Mouse (Mus musculus) hindbrain, embryonic 13.5 days (tissue): ENCODE measurements around the gene Jarid2. TPM values are rescaled to one million over a fixed set of nuclear protein-coding genes. Genes with fewer than 3 reads are reported as not detected.

Source experiments
- ATAC-seq: fragments of 200-750 bp; cut with Nextera tagmentation; 2 replicates; pipeline ENCODE4 v1.8.0; 2017; ENCODE audit warnings: moderate TSS enrichment; ENCODE audit not compliant: low FRiP score
- H3K27ac ChIP-seq: fragments of 300-500 bp; sonication (generic); 2 replicates; pipeline ENCODE4 v1.5.1; 2015; ENCODE audit warnings: inconsistent platforms, mild to moderate bottlenecking, moderate library complexity
- H3K27me3 ChIP-seq: fragments of 300-500 bp; sonication (generic); 2 replicates; pipeline ENCODE4 v1.6.1; 2015; ENCODE audit warnings: mild to moderate bottlenecking, inconsistent platforms
- H3K36me3 ChIP-seq: fragments of 300-500 bp; sonication (generic); 2 replicates; pipeline ENCODE4 v1.6.1; 2015; ENCODE audit warnings: mild to moderate bottlenecking, inconsistent platforms
- H3K4me1 ChIP-seq: fragments of 300-500 bp; sonication (generic); replicated peaks from 2 replicates; pipeline ENCODE4 v1.6.1; 2015; ENCODE audit warnings: inconsistent platforms
- H3K4me2 ChIP-seq: fragments of 300-500 bp; sonication (generic); 2 replicates; pipeline ENCODE4 v1.6.1; 2015; ENCODE audit warnings: inconsistent platforms, mild to moderate bottlenecking, moderate library complexity
- H3K4me3 ChIP-seq: fragments of 300-500 bp; sonication (generic); 2 replicates; pipeline ENCODE4 v1.5.1; 2015; ENCODE audit warnings: mild to moderate bottlenecking, inconsistent platforms
- H3K9ac ChIP-seq: fragments of 300-500 bp; sonication (generic); 2 replicates; pipeline ENCODE4 v1.6.1; 2015; ENCODE audit warnings: mild to moderate bottlenecking, inconsistent platforms
- H3K9me3 ChIP-seq: fragments of 300-500 bp; sonication (generic); 2 replicates; pipeline ENCODE4 v1.6.1; 2016; ENCODE audit warnings: inconsistent platforms
- WGBS: fragments of 180-500 bp; shearing (Covaris S2); methylation state at CpG from one replicate; pipeline ENCODE4 v1.1.7; 2015; 5-methylcytosine and 5-hydroxymethylcytosine counted together
- polyA plus RNA-seq: library from polyadenylated mRNA; unstranded; fragments of >200 nt; fragmentation: Nextera tagmentation; extraction: Ambion mirVana; gene quantifications from 2 replicates; pipeline ENCODE4 v1.2.1, GENCODE M21; 2015

Jarid2 gene
- polyA plus RNA-seq, 1 experiment from 2014 or later: 60.9 TPM

DNA sequence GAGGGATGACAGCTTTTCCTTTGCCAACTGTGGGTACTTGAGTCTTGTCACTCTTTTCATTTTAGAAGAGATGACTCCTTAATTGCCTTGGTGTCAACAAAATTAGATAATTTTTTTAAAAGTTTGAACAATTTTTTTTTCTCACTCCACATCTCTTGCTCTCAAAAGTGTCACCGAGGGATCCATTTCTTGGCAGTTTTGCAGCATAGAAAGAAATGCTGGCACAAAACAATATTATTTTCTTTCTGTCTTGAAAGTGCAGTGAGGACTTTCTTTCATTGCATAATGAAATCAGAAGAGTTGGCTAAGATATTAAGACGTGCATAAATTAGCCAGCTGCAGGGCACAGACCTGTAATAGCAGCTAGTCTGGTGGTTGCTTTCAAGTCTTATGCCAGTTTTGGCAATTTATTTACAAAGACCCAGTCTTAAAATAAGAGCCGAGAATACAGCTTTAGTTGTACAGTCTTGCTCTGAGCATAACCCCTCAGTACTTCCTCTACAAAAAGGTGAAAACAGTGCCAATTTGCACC is 63.2 kb downstream of the Jarid2 start:
- Histone ChIP-seq H3K9ac (no peak overlapping the region), H3K36me3 (no peaks in the 10 kb centered on the region), H3K4me2 (no peak overlapping the region), H3K4me3 (no peak overlapping the region), H3K27me3 (no peaks in the 10 kb centered on the region), H3K4me1 (peaks cover 28% of the 10 kb centered on the region), H3K9me3 (no peaks in the 10 kb centered on the region), H3K27ac (no peak overlapping the region)
- no peak for ATAC-seq
- 81% methylated on average over 3 of the region's 3 CpGs for WGBS

DNA sequence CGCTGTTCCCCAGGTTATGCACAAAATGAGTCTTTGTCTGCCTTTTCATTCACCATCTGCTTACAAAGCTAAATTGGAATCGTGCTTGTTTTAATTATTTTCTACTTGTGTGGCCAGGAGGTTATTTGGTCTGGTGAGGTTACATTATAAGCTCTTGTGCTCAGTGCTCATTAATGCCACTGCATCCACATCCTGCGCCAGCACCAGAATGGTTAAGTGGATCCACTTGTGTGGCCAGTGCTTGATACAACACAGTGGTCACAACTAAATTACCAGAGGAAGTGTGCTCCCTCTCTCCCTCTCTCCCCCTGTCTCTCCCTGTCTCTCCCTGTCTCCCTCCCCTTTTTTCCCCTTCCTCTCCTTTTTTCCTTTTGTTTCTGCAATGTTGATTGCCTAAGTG is 66.6 kb downstream of the Jarid2 start:
- H3K9ac ChIP-seq: no peak overlapping the region
- 21% methylated on average over 3 of the region's 3 CpGs for WGBS
- ATAC-seq: no peak

DNA sequence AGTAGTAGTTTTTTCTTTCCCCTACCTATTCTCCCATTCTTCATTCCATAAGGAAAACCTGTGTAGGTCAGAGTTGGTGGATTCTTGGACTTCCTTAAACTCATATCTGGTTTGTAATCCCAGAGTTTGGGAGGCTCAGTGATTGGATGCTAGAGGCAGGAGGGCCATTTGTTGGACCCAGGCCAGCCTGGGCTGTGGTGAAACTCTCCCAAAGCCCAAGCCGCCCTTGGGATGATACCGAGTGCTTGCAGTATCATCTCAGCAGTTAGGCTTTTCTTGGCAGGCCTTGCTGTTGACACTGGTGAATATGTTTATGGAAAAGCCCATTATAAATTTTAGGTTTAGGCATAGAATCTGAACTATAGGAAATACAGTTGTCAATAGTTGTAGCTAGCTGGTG is 67.5 kb downstream of the Jarid2 start:
- no peaks in the 10 kb centered on the region for H3K27me3 ChIP-seq
- no peaks in the 10 kb centered on the region for H3K9me3 ChIP-seq
- H3K9ac ChIP-seq: no peak overlapping the region
- WGBS: 63% methylated on average over 2 of the region's 2 CpGs
- no peaks in the 10 kb centered on the region for H3K36me3 ChIP-seq
- H3K4me2 ChIP-seq: no peak overlapping the region
- H3K4me3 ChIP-seq: no peak overlapping the region
- H3K4me1 ChIP-seq: peaks cover 24% of the 10 kb centered on the region
- no peak for ATAC-seq
- H3K27ac ChIP-seq: no peak overlapping the region

More for the DNA sequence above, 66.6 kb downstream of the Jarid2 start:
- Histone ChIP-seq H3K9me3 (no peaks in the 10 kb centered on the region), H3K4me3 (no peak overlapping the region), H3K4me2 (0 out of 2 replicates have a peak overlapping the region, but pooled peaks have one; percentile 0), H3K4me1 (peaks cover 25% of the 10 kb centered on the region), H3K27ac (no peak overlapping the region), H3K27me3 (no peaks in the 10 kb centered on the region), H3K36me3 (no peaks in the 10 kb centered on the region)

DNA sequence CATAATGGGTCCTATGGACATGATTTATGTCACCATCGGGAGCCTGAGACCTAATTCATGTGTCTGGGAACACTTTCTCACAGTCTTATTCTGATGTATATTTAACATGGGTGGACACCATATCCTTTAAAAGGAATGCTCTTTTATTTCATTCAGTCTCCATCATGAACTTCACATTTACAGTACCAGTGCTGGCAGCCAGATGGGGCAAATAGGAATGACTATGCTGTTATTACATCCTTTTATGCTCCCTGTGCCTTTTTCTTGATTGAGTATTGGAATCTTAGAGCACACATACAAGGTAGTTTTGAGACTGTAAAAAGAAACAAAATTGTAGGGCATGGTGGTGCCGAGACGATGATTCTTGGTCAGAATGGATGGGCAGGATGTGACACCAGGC is 69.0 kb downstream of the Jarid2 start:
- Histone ChIP-seq H3K36me3 (no peaks in the 10 kb centered on the region), H3K9me3 (no peaks in the 10 kb centered on the region), H3K4me2 (no peak overlapping the region), H3K27me3 (no peaks in the 10 kb centered on the region), H3K27ac (no peak overlapping the region), H3K4me1 (peaks cover 24% of the 10 kb centered on the region), H3K9ac (no peak overlapping the region), H3K4me3 (no peak overlapping the region)
- whole genome bisulfite sequencing: 74% methylated on average over 3 of the region's 3 CpGs
- no peak for ATAC-seq

DNA sequence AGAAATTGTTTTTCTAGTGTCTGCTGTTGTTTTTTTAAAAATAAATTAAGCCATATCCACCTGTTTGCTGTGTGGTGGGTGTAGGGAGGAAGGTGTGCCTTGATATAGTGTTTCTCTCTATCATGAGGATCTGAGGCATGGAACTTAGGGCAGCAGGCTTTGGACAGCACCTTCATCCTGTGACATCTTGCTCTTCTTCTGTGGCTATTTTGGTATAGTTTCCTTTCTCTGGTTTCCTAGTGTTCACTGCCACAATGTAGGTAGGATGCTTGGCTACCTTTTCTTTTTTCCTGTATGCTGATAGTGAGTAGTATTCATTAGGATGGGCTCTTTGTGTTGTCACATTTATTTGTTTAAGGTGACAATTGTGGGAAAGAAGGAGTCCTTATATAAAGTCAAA is 69.9 kb downstream of the Jarid2 start:
- Histone ChIP-seq H3K4me1 (peaks cover 24% of the 10 kb centered on the region), H3K4me2 (no peak overlapping the region), H3K4me3 (no peak overlapping the region), H3K27me3 (no peaks in the 10 kb centered on the region), H3K27ac (no peak overlapping the region), H3K9ac (no peak overlapping the region), H3K9me3 (no peaks in the 10 kb centered on the region), H3K36me3 (no peaks in the 10 kb centered on the region)
- ATAC-seq: no peak

DNA sequence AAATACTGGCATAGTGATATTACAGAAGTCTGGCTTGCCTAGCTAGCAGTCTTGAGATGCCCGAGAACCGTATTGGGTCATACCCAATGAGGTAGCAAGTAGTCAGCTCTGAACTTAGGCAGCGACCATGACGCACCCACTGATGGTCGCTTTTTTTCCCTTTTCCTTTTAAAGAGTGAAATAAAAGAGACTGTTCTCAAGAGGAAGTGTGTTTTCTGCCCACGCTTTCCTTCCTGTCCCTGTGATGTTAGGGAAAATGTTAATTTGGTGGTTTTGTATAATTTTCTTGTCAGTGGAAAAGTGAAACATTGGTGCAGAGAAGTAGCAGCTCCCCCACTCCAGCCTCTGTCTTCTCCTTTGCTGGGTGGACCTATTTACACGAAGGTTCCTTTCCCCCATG is 70.8 kb downstream of the Jarid2 start:
- H3K4me3 ChIP-seq: no peak overlapping the region
- H3K27ac ChIP-seq: no peak overlapping the region
- H3K36me3 ChIP-seq: no peaks in the 10 kb centered on the region
- H3K27me3 ChIP-seq: no peaks in the 10 kb centered on the region
- 85% methylated on average over 7 of the region's 7 CpGs for WGBS
- no peak for ATAC-seq
- no peaks in the 10 kb centered on the region for H3K9me3 ChIP-seq
- H3K4me1 ChIP-seq: peaks cover 20% of the 10 kb centered on the region
- no peak overlapping the region for H3K4me2 ChIP-seq
- H3K9ac ChIP-seq: no peak overlapping the region

DNA sequence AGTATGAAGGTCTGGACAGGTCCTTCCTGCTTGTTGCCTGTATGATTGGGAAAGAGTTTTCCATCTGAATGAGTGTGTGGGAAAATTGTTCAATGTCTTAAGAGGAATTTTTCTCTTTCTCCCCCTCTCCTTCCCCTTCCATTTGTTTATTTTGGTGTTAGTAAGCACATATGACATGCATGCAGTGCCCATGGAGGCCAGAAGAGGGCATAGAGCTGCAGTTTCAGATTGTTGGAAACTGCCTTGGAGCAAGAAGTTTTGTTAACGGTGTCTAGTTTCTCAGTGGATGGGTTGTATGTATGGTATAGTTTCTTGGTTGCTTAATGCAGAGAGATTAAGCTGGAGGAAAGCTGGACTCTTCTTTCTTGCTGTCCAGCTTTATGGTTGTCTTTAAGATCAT is 75.6 kb downstream of the Jarid2 start:
- Histone ChIP-seq H3K4me1 (0 out of 2 replicates have a peak, but pooled peaks cover 6% of the 10 kb centered on the region), H3K4me2 (no peak overlapping the region), H3K9me3 (no peaks in the 10 kb centered on the region), H3K27me3 (no peaks in the 10 kb centered on the region), H3K9ac (no peak overlapping the region), H3K36me3 (no peaks in the 10 kb centered on the region), H3K27ac (no peak overlapping the region), H3K4me3 (no peak overlapping the region)
- no peak for ATAC-seq
- 39% methylated on average over 1 of the region's 1 CpGs for WGBS

DNA sequence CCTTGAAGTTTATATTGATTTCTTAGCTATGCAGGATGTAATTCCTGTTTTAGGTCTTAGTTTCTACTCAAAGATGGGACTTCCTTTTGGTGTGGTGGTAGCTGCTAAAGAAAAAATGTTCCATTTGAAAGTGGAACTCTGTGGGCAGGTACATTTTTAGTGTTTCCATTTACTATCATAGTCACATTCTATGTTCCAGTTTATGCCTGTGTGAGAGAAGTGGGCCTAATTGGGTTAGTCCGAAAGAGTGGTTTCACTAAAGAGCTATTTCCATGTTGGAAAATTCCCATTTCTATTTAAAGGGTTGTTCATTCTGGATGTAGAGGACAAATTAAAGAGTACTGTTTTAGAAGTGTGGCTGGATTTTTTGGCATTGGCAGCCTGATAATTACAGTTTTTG is 79.0 kb downstream of the Jarid2 start:
- no peak overlapping the region for H3K27ac ChIP-seq
- H3K36me3 ChIP-seq: no peaks in the 10 kb centered on the region
- 100% methylated on average over 1 of the region's 1 CpGs for WGBS
- H3K9me3 ChIP-seq: no peaks in the 10 kb centered on the region
- H3K4me1 ChIP-seq: peaks cover 3% of the 10 kb centered on the region; the same call in 1 of the 2 replicates
- no peak overlapping the region for H3K9ac ChIP-seq
- ATAC-seq: no peak
- no peaks in the 10 kb centered on the region for H3K27me3 ChIP-seq
- H3K4me3 ChIP-seq: no peak overlapping the region
- H3K4me2 ChIP-seq: no peak overlapping the region

DNA sequence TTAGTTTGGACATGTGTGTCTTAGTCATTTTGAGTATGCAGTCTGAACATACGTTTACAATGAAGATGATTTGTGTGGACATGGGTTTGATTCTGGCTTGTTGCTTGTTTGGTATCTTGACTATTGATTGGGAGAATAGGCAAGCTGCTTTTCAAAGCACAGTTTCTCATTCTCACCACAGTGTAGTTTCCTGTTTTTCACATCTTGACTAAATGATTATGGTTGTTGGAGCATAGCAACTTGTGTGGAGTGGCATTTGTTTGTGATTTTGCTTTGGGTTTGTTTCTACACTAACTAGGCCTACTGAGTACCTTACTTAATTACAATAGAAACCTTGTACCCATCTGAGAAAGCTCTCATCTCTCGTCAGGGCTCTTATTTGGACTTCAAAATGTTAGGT is 81.7 kb downstream of the Jarid2 start:
- no peak overlapping the region for H3K4me2 ChIP-seq
- no peaks in the 10 kb centered on the region for H3K36me3 ChIP-seq
- peaks cover 19% of the 10 kb centered on the region for H3K4me1 ChIP-seq
- H3K27ac ChIP-seq: no peak overlapping the region
- WGBS: 84% methylated on average over 2 of the region's 2 CpGs
- no peak overlapping the region for H3K9ac ChIP-seq
- no peaks in the 10 kb centered on the region for H3K9me3 ChIP-seq
- no peaks in the 10 kb centered on the region for H3K27me3 ChIP-seq
- no peak overlapping the region for H3K4me3 ChIP-seq
- ATAC-seq: no peak

DNA sequence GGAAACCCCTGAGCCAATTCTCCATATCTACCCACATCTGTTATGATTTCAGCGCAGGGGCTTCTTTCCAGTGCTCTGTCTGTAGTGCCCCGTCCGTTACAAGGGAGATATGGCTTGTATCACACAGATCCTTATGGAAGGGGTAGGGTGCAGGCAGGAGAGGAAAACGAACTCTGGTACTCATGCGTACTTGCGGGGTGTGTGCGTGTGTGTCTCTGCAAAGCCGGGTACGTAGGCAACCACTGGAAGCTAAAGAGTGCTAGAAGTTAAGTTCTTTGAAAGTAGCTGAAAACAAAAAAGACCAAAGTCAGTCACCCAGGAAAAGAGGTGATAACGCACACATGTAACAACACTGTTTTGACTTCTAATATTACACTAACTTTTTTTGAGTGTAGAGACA is 82.3 kb downstream of the Jarid2 start:
- Histone ChIP-seq H3K4me1 (peaks cover 21% of the 10 kb centered on the region), H3K4me3 (no peak overlapping the region), H3K9me3 (no peaks in the 10 kb centered on the region), H3K9ac (no peak overlapping the region), H3K4me2 (no peak overlapping the region), H3K36me3 (no peaks in the 10 kb centered on the region), H3K27me3 (no peaks in the 10 kb centered on the region), H3K27ac (no peak overlapping the region)
- ATAC-seq: no peak
- 88% methylated on average over 10 of the region's 10 CpGs for WGBS

DNA sequence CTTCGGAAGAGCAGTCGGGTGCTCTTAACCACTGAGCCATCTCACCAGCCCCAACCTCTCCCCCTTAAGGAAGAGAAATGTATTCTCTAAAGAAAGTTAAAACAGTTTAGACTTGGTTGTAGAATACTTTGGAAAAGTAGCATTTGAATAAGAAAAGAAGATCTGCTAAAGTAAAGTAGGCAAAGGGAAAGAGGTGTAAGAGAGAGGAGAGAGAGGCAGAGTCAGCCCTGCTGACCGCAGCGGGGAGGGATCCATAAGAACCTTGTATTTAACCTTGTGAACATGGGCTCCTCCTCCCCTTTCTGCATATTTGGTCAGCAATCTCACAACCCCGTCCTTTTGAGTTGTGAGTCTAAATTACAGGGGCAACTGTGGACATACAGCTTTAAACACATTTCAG is 83.1 kb downstream of the Jarid2 start:
- Histone ChIP-seq H3K4me1 (peaks cover 21% of the 10 kb centered on the region), H3K9ac (no peak overlapping the region), H3K27ac (no peak overlapping the region), H3K36me3 (no peaks in the 10 kb centered on the region), H3K27me3 (no peaks in the 10 kb centered on the region), H3K9me3 (no peaks in the 10 kb centered on the region), H3K4me2 (no peak overlapping the region), H3K4me3 (no peak overlapping the region)
- ATAC-seq: no peak
- 82% methylated on average over 5 of the region's 5 CpGs for WGBS

DNA sequence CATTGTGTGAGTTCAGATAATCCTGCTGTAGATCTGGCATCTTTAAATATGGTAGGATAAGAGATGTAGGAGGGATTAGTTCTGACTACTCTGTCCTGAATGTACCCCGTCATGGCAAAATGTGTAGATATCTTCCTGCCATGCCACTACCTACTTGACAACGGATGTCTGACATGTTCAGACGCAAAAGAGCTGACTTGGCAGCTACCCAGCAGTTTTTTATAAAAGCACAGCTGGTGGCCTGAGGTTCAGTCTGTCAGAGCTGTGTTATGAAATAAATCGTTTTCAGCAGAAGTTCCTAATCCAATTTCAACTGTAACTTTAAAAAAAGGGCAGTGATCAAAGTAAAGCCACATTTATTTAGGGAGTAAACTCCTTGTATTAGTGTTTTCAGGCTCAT is 90.1 kb downstream of the Jarid2 start:
- no peak for ATAC-seq
- Histone ChIP-seq H3K27ac (no peak overlapping the region), H3K4me2 (no peak overlapping the region), H3K9me3 (no peaks in the 10 kb centered on the region), H3K4me3 (no peak overlapping the region), H3K9ac (no peak overlapping the region), H3K4me1 (peaks cover 24% of the 10 kb centered on the region), H3K36me3 (no peaks in the 10 kb centered on the region), H3K27me3 (no peaks in the 10 kb centered on the region)
- 12% methylated on average over 4 of the region's 4 CpGs for WGBS

DNA sequence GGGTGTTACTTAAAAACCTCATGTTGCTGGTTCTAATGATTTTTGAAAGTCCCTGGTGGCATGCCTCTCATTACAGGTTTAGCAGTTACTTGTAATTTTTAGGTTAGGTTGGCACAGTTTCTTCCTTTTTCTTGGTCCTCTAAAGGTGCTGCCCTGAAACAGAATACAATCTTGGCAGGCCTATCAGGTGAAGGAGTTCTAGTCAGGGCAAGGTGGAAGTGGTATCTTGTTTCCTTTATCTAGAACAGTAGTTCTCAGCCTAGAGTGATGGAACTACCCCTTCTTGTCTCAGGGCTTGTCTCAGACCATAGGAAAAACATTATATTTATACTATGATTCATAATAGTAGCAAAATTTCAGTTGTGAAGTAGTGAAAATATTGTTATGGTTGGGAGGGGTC is 93.3 kb downstream of the Jarid2 start:
- Histone ChIP-seq H3K4me1 (peaks cover 7% of the 10 kb centered on the region), H3K36me3 (no peaks in the 10 kb centered on the region), H3K9ac (no peak overlapping the region), H3K9me3 (no peaks in the 10 kb centered on the region), H3K27ac (no peak overlapping the region), H3K4me2 (no peak overlapping the region), H3K4me3 (no peak overlapping the region), H3K27me3 (no peaks in the 10 kb centered on the region)
- no peak for ATAC-seq
